Mouse (Mus musculus) MEL-GATA-1-ER (cell line): ENCODE results near the gene Map2k6.

Experiments
- DNase-seq: peaks from one replicate; pipeline ENCODE4 v3.0.0-alpha.2; 2012; ENCODE audit warnings: low read depth; ENCODE audit errors: extremely low read depth

Map2k6 gene

DNA sequence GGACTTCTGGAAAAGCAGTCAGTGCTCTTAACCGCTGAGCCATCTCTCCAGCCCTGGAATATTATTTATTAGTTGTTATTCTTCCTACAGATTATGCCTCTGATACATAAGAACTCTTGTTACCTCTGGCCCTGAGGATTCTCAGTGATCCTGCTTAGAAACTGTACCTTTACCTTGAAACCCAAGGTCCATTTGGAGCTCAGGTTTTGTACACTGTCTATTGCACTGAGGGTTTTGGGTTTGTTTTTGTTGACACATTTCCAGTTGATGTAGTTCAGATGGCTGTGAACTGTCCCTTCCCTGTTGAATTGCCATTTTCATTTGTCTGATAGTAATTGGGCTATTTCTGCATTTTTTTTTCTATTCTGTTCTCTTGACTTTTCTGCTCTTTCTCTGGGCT is 85.5 kb downstream of the Map2k6 start:
- DNase-seq, result no peak

- no peak for DNase-seq
These were observed 86.2 kb downstream of the Map2k6 start for GRCm38 (mm10) chr11:110485081-110485480.

DNA sequence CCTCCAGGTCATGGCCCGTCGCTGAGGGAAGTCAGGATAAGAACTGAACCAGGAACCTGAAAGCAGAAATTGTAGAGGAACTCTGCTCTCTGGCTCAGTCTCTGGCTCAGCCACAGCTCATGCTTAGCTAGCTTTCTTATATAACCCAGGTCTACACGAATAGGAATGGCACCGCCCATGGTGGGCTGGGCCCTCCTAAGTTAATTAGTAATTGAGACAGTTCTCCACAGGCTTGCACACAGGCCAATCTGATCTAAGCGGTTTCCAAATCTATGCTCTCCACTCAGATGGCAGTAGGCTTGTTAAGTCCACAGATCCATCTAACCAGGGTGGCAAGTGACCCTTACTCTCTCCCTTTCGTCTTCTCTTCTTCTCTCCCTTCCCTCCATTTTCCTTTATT is 88.9 kb downstream of the Map2k6 start:
- DNase-seq, result no peak

DNA sequence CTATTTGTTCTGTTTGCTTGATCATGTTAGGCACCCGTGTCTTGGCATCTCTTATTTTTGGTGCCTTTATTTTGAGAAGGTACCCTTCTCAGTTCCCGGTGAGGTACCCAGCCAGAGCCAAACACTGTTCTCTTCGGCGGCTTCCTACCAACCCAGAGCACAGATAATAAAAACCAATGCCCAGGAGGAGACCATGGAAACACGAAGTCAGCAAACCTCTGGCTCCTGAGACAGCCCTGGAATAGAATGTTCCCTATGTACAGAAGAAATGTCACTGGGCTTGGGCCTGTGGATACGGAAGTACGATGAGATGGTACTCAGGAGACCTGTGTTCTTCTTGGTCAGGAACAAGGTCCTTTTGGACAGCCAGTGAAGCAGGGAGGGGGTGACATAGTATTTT is 89.4 kb downstream of the Map2k6 start:
- DNase-seq, result no peak

GRCm38 (mm10) chr11:110495323-110496060 is 96.6 kb downstream of the Map2k6 start:
- DNase-seq, result no peak

GRCm38 (mm10) chr11:110496061-110496446 is 97.1 kb downstream of the Map2k6 start:
- peak; percentile 62 for DNase-seq

GRCm38 (mm10) chr11:110497743-110498142 is 98.8 kb downstream of the Map2k6 start:
- no peak for DNase-seq

- peak; percentile 48 for DNase-seq
These were observed 99.8 kb downstream of the Map2k6 start for GRCm38 (mm10) chr11:110498651-110499213.

DNA sequence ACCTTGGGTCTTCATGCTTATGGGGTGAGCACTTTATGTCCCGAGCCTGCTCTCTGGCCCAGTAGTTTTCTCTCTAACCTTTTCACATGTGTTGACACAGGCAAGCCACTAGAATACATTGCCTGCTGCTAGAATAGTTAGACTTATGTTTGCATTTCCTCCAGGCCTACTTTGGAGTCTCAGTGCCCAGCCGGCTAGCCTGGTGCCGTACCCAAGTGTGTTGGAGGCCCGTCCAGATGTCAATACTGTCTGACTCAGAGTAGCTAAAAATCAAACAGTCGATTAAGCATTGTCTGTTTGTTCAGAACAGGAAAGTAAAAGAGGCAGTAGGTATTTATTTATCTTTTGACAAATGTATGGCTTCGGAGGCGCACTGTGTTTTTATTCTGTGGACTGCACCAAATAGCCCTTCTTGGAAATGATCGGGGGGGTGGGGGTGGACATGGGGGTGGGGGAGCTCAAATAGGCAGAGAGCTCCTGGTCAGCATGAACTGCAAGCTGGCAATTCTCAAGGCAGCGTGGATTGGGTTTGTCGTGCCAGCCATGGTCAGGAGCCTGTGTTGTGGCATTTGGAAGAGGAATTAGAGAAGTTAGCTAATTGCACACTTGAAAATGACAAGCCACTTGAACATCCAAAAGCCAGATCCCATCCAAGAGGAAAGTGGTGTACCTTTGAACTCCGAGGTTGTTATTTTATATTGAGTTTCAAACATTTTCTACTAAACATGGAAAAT is 104.2 kb downstream of the Map2k6 start:
- no peak for DNase-seq

DNA sequence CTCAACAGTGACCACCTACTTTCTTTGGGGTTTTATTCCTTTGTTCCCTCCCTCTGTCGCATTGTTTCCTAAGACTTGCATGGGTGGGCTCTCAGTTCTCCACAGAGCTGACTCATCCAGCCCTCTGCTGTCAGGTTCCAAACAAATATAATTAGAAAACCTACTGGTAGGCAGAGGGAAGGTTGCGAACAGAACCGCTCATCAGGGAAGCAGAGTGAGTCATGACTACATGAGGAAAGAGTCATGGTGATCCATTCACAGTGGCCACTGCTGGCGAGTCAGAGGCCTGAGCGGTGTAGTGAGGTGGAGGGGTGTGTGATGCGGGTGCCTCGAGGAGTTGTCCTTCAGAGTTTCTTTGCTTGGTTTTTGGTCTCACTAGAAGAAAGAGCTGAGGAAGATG is 112.5 kb downstream of the Map2k6 start:
- DNase-seq, result no peak

GRCm38 (mm10) chr11:110518648-110519047 is 119.7 kb downstream of the Map2k6 start:
- no peak for DNase-seq

DNA sequence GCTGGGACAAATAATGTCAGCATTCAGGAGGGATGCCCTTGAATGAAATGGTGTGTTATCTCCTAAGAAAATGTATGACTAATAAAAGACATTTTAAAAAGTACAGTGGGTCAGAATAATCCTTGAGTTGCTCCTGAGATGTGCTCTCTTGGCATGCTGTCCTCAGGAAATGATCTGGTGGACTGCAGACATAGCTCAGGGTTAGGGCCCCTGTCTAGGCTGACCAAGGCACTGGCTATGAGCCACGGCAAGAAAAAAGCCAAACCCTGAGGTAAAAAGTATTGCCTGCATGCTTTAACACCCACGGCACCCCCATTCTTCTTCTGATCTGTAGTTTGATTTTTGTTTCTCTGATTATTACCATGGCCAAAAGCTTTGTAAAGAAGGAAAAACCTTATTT is 124.0 kb downstream of the Map2k6 start:
- no peak for DNase-seq

DNA sequence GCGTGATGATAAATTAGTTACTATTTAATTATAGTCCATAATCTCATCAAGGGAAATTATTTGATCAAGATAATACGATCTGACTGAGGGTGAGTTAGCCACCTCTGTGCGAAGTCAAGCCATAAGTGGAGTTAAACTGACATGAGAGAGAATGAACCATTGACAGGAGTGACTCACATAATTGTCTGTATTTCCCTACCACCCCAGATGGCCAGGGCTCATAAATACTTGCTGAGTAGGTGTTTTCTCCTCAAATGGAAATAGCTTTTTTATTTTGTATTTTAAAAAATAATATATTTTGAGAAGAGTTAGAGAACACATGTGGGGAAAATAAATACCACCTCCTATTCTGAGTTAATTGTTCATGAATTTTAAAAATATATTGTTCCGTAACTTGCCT is 127.2 kb downstream of the Map2k6 start:
- no peak for DNase-seq

GRCm38 (mm10) chr11:110531087-110531486 is 132.2 kb downstream of the Map2k6 start:
- no peak for DNase-seq

- DNase-seq, result no peak
These were observed 135.9 kb downstream of the Map2k6 start for GRCm38 (mm10) chr11:110534856-110535255.

DNA sequence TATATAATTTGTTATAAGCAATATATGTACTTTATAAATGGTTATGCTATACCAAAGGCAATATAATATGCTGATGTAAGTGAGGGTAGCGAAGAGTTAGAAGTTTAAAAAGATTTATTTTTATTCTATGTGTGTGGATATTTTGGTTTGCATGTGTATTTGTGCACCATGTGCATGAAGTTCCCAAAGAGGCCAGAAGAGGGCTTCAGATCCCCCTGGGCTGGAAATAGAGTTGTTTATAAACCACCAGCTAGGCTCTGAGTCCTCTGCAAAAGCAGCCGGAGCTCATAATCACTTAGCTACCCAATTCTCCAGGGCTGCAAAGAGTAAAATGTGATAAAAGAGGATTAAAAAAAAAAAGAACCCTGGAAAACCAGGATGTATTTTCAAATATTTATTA is 137.6 kb downstream of the Map2k6 start:
- peak; percentile 9 for DNase-seq

GRCm38 (mm10) chr11:110537602-110538001 is 138.7 kb downstream of the Map2k6 start:
- peak; percentile 71 for DNase-seq

GRCm38 (mm10) chr11:110538206-110538605 is 139.3 kb downstream of the Map2k6 start:
- DNase-seq, result peak; percentile 50

- DNase-seq, result no peak
These were observed 143.0 kb downstream of the Map2k6 start for GRCm38 (mm10) chr11:110541933-110542332.

GRCm38 (mm10) chr11:110544419-110545210 is 145.7 kb downstream of the Map2k6 start:
- no peak for DNase-seq

DNA sequence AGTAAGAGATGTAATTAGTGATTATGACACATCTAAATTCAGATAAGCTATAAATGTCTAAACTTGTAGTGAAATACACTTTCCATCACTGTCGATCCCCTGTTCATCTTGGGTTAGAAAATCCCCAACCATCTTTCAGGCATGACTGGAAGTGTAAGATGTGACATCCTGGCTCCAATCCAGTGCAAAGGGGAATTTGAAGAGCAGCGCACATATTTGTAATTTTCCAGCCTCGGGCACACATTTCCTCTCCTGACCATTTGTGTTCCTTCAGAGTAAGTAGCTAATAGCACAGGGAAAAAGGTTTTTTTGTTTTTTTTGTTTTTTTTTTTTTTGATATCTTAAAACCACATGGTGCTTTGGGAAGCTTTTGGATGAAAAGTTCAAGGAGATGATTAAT is 146.5 kb downstream of the Map2k6 start:
- no peak for DNase-seq

GRCm38 (mm10) chr11:110551471-110551967 is 152.6 kb downstream of the Map2k6 start:
- no peak for DNase-seq
